Mouse (Mus musculus) neutrophil, adult 65 days (primary cell): ENCODE data around the gene Gm5771. TPM values are rescaled to one million over a fixed set of nuclear protein-coding genes. Genes with fewer than 3 reads are reported as not detected.

Experiments
- total RNA-seq: library from RNA; stranded (reverse); gene quantifications from 2 replicates; pipeline ENCODE4 v1.2.4, GENCODE M21; 2023

Gm5771 gene
- total RNA-seq = not detected in 2 replicates

GRCm38 (mm10) chr6:41392056-41392455 lies at the start of gene Gm5771:
Gm5771 (plus strand) TSS chr6:41392356.

GRCm38 (mm10) chr6:41353932-41354331 lies 38.2 kb upstream of the Gm5771 start, which contains the start of gene Try10:
Try10 (plus strand) TSS chr6:41354105.

GRCm38 (mm10) chr6:41377578-41377977 lies 14.6 kb upstream of the Gm5771 start, which contains the start of gene Prss3:
Prss3 (minus strand) TSS chr6:41377678.

GRCm38 (mm10) chr6:41446045-41446444 lies 53.9 kb downstream of the Gm5771 start, which contains the start of gene Gm10334:
Gm10334 (minus strand) TSS chr6:41446145.

Other genes with a start within 250 kb of the Gm5771 start
- gene Try4, start 90.1 kb upstream of the Gm5771 start, total RNA-seq = not detected in 2 replicates
- not detected in 2 replicates for gene Try5, start 75.5 kb upstream of the Gm5771 start, total RNA-seq
- not detected in 2 replicates for gene Try10, start 38.3 kb upstream of the Gm5771 start, total RNA-seq
- gene Prss3, start 14.7 kb upstream of the Gm5771 start, total RNA-seq = not detected in 2 replicates
- gene Gm10334, start 53.8 kb downstream of the Gm5771 start, total RNA-seq = not detected in 2 replicates
- gene Prss1, start 66.6 kb downstream of the Gm5771 start, total RNA-seq = not detected in 2 replicates
- 0.86 TPM in 1 of 2 replicates, not detected in the other for gene Prss2, start 129.4 kb downstream of the Gm5771 start, total RNA-seq
- gene Ephb6, start 213.1 kb downstream of the Gm5771 start, total RNA-seq = 1.7 TPM in 1 of 2 replicates, not detected in the other
- gene Trpv6, start 244.0 kb downstream of the Gm5771 start, total RNA-seq = not detected in 2 replicates